Mouse (Mus musculus) testis, postnatal 14 days (tissue): ENCODE measurements at regions not wholly inside any gene's neighbourhood (a gene's known extent, or its start where the extent isn't known, plus 50 kb on each side); places are given as distances from the start of the nearest gene placed in this dataset.

Experiments used
- DNase-seq: peaks from one replicate; pipeline ENCODE4 v3.0.0; 2021; ENCODE audit warnings: low spot score

GRCm38 (mm10) chr8:116452806-116453205 lies 52.0 kb upstream of the Dynlrb2 start:
- DNase-seq = no peak

DNA sequence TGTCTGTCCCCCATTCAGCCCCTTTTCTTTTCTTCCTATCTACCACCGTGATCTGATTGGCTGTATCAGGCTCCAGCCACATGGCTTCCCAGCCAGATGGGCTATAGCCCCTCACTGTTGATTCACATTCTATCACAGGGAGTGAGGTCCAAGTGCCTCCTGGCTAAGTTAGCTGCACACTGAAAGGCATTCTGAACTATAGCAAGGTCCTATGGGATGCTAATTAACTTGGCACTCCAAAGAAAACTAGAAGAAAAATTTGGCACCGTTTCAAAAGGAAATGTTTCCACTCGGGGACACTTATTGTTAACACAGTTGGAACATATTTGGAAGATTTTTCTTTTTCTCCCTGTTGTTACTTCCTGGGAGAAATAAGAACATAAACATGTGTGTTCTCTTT lies 53.4 kb upstream of the Dynlrb2 start:
- no peak for DNase-seq

DNA sequence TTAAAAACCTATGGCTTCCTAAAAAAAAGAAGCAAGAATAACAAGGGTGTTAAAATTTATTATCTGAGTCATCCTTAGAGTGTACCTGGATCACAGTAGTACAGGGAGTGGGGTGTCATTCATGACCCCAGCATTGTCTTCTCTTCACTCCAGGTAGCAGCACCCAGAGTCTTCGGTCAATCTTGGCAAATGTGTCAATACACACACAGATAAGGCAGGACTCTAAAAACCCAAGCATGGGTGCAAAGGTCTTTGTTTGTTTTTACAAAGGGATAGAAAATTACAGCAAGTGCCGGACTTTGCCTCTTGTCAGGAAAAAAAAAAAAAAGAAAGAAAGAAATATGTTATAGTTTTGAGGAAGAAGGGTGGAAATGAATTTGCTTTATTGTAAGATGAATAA lies 57.3 kb upstream of the Dynlrb2 start:
- DNase-seq = no peak

DNA sequence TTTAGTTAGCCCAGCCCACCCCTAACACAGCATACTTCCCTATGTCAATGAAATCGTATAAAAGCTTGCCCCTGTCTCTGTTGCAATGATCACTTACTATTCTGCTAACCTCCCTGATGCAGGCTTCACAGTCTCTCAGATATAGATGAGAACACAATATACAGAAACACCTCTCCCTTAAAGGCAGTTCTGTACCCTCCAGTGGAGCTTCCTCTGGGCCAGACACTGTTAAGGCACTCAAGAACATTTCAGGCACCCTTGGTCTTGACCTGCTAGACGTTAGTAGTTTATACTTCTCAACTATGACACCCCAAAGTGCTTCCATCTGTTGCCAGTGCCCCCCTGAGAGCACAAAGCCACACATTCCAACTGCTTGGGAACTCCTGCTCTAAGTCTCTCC lies 61.9 kb upstream of the Dynlrb2 start:
- no peak for DNase-seq

GRCm38 (mm10) chr8:116438895-116439294 lies 65.9 kb upstream of the Dynlrb2 start:
- DNase-seq = peak; percentile 46

DNA sequence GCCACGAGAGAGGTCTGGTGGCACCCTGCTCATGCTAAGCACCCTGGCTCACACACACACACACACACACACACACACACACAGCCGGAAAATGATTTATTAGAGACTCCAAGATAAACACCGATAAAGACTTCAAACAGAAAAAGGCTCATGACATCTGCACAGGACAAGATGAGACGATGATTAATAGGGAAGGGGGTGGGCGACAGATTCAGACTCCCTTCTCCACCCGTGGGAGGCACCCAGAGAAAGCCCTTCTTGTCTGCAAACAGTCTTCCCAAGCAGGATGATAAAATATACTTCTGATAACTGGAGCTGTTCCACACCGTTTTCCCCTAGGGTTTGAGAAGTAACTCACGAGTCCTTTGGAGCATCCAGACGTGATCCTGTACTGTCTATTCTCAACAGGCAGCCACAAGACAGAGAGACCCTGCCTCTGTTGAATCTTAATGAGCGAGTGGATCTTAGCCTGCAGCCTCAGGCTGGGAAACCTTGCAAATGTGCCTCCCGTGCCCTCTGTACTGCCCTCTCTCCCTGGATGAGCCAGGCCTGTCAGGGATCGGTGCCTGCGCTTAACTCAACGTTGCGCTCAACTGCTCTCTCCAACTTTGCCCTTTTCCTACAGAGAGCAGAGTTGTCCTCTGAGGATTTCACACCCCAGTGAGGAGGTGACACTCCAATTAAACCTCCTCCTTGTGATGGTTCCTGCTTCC lies 69.3 kb upstream of the Dynlrb2 start:
- DNase-seq = no peak

GRCm38 (mm10) chr8:116430051-116430450 lies 74.7 kb upstream of the Dynlrb2 start:
- peak; percentile 51 for DNase-seq

DNA sequence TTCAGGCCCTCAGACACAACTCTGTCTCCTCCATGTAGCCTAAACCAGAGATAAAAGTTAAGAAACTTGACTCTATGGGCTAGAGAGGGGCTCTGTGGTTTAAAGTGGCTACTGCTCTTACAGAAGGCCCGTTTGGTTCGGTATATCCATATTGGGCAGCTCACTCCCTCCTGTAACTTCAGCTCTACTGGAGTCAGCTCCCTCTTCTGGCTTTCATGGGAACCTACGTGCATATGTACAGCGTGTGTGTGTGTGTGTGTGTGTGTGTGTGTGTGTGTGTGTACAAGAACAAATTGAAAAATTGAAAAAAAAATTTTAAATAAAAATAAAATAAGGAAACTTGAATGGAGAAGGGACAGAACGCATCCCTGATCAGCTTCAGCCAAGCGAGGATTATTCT lies 75.1 kb upstream of the Dynlrb2 start:
- no peak for DNase-seq

DNA sequence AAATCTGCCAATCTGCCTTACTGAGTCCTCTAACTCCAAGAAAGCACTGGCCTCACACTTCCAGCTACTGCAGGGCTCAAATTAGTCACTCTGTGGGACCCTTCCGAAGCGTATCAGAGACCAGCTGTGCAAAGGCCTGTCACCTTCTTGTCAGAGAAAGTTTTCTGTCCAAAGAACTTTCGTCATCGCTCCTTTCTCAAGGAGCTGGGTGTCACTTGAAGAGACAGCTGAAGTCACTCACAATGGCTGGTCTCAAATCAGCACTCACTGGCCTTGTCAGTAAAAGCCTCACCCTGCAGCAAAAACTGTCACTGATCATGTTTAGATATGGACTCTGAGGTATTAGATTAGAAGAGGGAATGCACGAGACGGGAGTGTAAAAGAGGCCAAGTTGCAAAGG lies 81.9 kb upstream of the Dynlrb2 start:
- no peak for DNase-seq

- DNase-seq = no peak
Measured at GRCm38 (mm10) chr8:116412703-116413102, 92.1 kb upstream of the Dynlrb2 start.

GRCm38 (mm10) chr8:116410041-116410440 lies 94.7 kb upstream of the Dynlrb2 start:
- DNase-seq = no peak

DNA sequence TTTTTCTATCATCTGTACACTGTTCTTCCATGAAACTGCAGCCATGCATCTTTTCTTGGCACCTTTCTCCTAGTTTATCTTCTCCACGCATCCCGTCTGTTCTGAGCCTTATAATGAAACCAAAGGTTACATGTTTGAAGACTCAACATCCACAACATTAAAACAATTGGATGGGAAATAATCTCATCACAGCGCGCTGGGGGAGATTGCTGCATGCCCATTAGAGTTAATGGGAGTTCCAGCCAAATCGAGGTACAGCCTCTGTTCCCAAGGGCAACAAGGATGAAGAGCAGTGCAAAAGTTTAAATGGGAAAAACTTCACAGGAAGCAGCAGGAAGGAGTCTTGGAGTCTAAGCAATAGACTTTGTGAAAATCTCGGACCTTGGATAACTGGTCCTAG lies 95.8 kb upstream of the Dynlrb2 start:
- no peak for DNase-seq

- no peak for DNase-seq
Measured at GRCm38 (mm10) chr8:116404571-116404970, 100.2 kb upstream of the Dynlrb2 start.

DNA sequence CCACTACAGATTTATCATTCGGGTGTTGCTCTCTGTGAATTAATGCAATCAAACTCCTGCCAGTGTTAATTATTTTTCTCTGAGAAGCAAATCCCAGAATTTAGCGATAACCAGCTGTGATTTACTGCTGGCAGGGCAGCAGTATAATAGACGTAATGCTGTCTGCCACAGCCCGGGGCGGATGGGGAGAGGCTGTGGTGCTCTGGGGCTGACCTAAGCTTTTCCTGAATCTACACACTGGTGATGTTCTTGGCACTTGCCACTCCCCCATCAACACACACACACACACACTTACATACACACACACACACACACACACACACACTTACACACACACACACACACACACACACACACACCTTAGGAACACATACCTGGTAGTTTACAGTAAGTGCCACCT lies 101.4 kb upstream of the Dynlrb2 start:
- DNase-seq = no peak

GRCm38 (mm10) chr8:116399452-116399851 lies 105.3 kb upstream of the Dynlrb2 start:
- no peak for DNase-seq

GRCm38 (mm10) chr8:116398565-116399205 lies 106.1 kb upstream of the Dynlrb2 start:
- DNase-seq = no peak

DNA sequence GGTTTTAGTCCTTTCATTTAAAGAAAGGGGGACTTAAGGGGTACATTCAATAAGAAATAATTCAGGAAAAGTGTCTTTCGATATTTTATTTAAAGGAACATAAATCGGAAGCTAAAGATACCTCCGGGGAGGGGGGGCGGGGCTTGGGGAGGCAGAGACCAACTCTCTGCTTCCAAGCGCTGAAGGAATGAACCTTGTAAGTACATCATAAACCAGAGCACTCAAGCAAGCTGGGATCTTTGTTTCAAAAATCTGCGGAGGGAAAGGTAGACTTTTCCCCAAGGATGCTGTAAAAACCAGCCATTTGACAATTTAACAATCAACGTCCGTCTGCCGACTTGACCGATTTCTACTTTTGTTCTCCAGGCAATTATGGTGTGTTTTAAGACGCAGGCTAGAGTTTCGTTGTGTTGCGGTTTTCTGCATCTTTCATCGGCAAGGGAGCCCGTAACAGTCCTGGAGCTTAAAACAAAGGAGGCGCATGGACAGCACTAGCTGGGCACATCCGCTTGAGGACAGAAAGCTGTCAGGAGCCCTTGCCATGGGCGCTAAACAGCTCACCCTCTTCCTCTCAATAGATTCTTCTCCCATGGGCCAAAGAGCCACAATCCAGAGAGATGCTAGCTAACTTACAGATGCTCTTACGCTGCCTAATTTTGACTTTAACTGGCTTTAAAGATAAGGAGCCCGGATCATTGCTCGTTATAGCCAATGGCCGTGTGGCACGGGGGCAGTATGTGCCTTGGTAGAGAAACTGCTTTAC lies 119.4 kb upstream of the Dynlrb2 start:
- no peak for DNase-seq

DNA sequence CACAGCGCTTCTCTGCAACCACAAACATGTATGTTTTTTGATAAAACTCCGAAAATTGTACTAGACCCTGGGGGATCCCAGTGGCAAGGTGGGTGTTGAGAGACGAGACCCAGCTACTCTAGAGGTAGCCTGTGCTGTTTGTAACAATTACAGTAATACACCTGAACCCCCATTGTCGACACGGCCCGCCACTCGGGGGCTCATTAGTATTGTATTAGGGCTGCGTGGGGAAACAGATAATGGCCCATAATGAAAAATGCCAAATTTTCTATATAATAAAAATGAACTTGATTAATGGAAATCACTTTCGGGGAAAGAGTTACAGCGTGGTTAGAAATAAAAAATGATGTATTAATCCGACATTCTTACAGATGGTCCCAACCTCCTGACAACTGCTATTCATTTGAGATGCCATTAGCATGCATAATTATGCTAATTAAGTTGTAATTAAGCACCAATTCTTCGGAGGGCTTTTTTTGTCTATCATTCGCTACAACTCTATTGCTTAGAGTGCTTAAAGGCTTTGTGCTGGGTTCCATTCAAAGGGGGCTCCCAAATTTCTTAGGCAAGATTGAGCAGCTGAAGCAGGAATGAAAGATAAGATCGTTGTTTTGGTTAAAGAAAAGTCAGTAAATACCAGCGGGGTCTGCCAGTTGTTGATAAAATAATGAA lies 120.2 kb upstream of the Dynlrb2 start:
- no peak for DNase-seq

- DNase-seq = peak; percentile 69
Measured at GRCm38 (mm10) chr8:116383495-116384417, 121.0 kb upstream of the Dynlrb2 start.

- DNase-seq = peak; percentile 69
Measured at GRCm38 (mm10) chr8:116383036-116383435, 121.7 kb upstream of the Dynlrb2 start.

DNA sequence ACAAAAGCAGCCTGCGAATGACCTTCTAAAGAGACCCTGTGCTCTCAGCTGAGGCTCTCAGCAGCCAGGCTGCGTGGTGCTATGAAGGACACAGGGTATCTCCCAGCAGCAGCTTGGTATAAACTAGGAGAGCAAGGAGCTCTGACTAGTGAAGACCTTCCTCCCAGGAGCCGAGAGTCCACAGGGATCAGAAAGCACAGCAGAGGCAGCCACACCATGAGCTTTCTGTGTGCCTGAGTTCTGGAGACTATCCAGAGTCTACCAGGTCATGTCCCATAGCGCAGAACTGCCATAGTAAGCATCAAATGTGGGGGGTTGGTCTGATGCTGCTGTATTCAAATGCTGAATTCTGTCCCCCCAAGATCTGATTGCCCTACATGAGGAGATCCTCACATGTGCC lies 124.2 kb upstream of the Dynlrb2 start:
- DNase-seq = no peak

DNA sequence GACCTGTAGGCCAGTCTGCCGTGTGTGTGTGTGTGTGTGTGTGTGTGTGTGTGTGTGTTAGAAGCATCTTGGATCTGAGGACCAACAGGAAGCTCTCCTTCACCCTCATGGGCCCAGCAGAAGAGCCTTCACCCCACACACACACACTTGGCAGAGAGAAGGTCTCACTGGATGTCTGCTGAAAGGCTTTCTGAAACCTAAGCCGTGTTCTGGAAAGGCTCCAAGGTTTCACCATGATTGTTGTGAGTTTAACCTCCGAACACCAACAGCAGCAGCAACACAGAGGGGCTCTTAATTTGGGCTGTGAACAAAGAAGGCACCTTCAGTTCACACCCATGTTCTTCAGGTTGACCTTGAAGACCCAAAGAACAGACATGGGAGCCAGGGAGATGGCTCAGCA lies 124.9 kb upstream of the Dynlrb2 start:
- DNase-seq = no peak
